Mouse (Mus musculus): ENCODE measurements around the gene Ppia.

GRCm38 (mm10) chr11:6416405-6417034 is 1.3 kb downstream of the Ppia start:
- TF ChIP-seq GATA1 (IDR thresholded peaks at IDR 0.05; ENCODE audit: borderline replicate concordance, low read length) (no peak), FLI1 (IDR thresholded peaks at IDR 0.05; ENCODE audit: low read length) (no peak)
